Mouse (Mus musculus) heart, postnatal 10 days (tissue): Measurements from ENCODE around the gene Mcu. TPM values are rescaled to one million over a fixed set of nuclear protein-coding genes. Genes with fewer than 3 reads are reported as not detected.

Experiments used
- DNase-seq, 2 experiments: peaks; one replicate each; pipeline ENCODE4 v3.0.0; 2021
- intact Hi-C: fragments of 180-260 bp; cut with DNase I; formaldehyde crosslinking; loops from one replicate; pipeline ENCODE4 v1.15.1; 2025
- total RNA-seq, 2 experiments: library from RNA; stranded (reverse); gene quantifications; 2 replicates each; pipeline ENCODE4 v1.2.3; 2021

The Mcu gene
- total RNA-seq, 2 experiments from 2014 or later = 23.9 to 24.3 TPM

DNA sequence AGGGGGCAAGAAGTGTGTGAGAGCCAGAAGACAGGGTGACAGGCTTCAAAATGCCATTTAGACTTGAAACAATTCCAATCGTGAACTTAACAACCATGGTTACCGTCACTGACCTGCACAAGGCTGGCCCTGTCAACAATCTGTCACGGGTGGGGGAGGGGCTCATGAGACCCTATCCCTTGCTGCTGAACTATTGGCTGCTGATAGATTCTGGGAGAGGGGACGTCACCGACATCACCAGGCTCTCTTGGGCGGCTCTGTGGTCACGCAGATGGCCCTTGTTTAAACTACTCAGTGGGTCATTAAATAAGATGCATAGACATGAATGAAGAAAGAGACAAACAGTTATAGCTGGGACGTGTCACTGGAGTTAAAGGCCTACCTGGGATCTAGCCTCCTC is 171.9 kb downstream of the Mcu start:
- no peak for DNase-seq
- intact Hi-C loops = no loop called here

- intact Hi-C loops = no loop called here
- DNase-seq = no peak
These were observed 172.4 kb downstream of the Mcu start for GRCm38 (mm10) chr10:59444106-59444505.

- intact Hi-C loops = no loop called here
- DNase-seq = peak; percentile 36 to 39
These were observed 173.3 kb downstream of the Mcu start for GRCm38 (mm10) chr10:59443212-59443611.

- intact Hi-C loops = no loop called here
- DNase-seq = no peak
These were observed 174.8 kb downstream of the Mcu start, which contains the start of gene Oit3 for GRCm38 (mm10) chr10:59441735-59442134. TSS of gene Oit3 (minus strand) at chr10:59441778.

DNA sequence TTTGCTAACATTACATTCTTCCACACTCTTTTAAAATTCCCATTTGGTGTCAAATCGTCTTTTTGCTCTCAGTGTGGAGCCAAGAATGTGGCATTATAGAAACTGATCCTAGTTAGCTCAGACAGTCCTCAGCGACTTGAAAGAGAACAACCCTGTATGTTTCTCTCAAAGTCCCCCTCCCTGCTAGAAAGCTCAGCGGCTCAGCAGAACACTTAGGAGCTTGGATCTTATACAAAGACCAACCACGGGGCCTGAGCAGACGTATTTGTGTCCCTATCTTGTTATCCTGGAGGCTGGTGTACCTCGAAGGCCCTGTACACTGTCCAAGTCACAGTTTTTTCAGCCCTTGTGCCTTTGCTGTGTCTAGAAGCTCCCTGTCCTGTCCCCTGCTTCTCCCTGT is 176.3 kb downstream of the Mcu start:
- DNase-seq = no peak
- intact Hi-C loops = no loop called here

- DNase-seq = peak; percentile 76 to 80
- intact Hi-C loops = no loop called here
These were observed 177.0 kb downstream of the Mcu start for GRCm38 (mm10) chr10:59439508-59439931.

- intact Hi-C loops = no loop called here
- no peak for DNase-seq
These were observed 177.8 kb downstream of the Mcu start for GRCm38 (mm10) chr10:59438651-59439050.

- DNase-seq = no peak
- intact Hi-C loops = no loop called here
These were observed 180.7 kb downstream of the Mcu start for GRCm38 (mm10) chr10:59435746-59436145.

DNA sequence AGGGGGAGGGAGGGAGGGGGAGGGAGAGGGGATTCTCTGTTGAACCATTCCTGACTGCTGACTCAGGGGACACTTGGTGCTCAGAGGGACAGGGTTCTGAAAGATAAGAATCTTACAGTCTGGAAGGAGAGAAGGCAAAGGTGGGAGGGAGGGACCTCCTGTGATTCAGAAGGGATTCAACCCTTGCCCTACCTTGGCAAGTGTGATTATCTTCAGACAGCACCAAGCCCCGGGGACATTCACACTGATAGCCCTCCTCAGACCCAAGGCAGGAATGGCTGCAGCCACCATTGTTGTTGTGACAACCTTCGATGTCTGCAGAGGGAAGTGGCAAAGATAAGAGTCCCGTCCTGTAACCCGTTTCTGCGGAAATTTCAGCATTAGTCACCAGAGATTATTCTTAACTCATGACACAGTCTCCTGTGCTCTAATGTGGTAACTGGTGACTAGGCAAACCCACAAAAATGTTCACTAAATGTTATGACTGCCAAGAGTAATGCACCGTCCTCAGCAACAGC is 185.7 kb downstream of the Mcu start:
- intact Hi-C loops = no loop called here
- DNase-seq = no peak

GRCm38 (mm10) chr10:59429448-59430135 is 186.9 kb downstream of the Mcu start:
- intact Hi-C loops = no loop called here
- no peak for DNase-seq

GRCm38 (mm10) chr10:59426371-59426770 is 190.1 kb downstream of the Mcu start:
- DNase-seq = no peak
- intact Hi-C loops = no loop called here

DNA sequence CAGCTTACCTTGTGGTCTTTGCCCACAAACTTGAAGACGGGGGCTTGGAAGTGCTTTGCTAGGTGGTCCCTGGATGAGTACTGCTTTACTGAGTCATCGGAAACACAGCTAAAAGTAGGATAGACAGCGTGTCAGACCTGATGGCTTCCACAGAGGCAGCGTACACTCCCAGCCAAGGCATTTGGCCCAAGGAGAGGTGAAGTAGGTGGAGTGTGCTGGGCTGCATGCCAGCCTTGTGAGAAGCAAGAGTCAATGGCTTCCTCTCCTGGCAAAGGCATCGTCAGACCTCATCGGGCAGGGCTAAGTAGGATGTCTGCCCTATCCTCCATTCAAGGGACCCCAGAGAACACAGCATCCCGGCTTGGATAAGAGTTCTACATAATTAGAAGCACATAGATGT is 191.1 kb downstream of the Mcu start:
- peak; percentile 79 to 83 for DNase-seq
- intact Hi-C loops = no loop called here

- intact Hi-C loops = no loop called here
- no peak for DNase-seq
These were observed 192.0 kb downstream of the Mcu start for GRCm38 (mm10) chr10:59424453-59424852.

GRCm38 (mm10) chr10:59419516-59419915 is 197.0 kb downstream of the Mcu start:
- DNase-seq = no peak
- intact Hi-C loops = no loop called here

GRCm38 (mm10) chr10:59416623-59417022 is 199.9 kb downstream of the Mcu start:
- intact Hi-C loops = no loop called here

GRCm38 (mm10) chr10:59413711-59414110 is 202.8 kb downstream of the Mcu start:
- no peak for DNase-seq
- intact Hi-C loops = no loop called here

More at GRCm38 (mm10) chr10:59416623-59417022, 199.9 kb downstream of the Mcu start:
- DNase-seq = no peak

GRCm38 (mm10) chr10:59410264-59410663 is 206.2 kb downstream of the Mcu start:
- no peak for DNase-seq

GRCm38 (mm10) chr10:59408499-59408898 is 208.0 kb downstream of the Mcu start:
- intact Hi-C loops = no loop called here
- no peak for DNase-seq

More at GRCm38 (mm10) chr10:59410264-59410663, 206.2 kb downstream of the Mcu start:
- intact Hi-C loops = no loop called here

GRCm38 (mm10) chr10:59403793-59404149 is 212.7 kb downstream of the Mcu start:
- intact Hi-C loops = no loop called here

GRCm38 (mm10) chr10:59402899-59403792 is 213.3 kb downstream of the Mcu start, which contains the start of gene Pla2g12b:
TSS of gene Pla2g12b (plus strand) at chr10:59403660.
- DNase-seq = no peak
- intact Hi-C loops = no loop called here

More at GRCm38 (mm10) chr10:59403793-59404149, 212.7 kb downstream of the Mcu start:
- DNase-seq = no peak
